Mouse (Mus musculus) neural tube, embryonic 12.5 days (tissue): Measurements from ENCODE around the gene Tti1. TPM values are rescaled to one million over a fixed set of nuclear protein-coding genes. Genes with fewer than 3 reads are reported as not detected.

Experiments
- ATAC-seq: fragments of 200-750 bp; cut with Nextera tagmentation; 2 replicates; pipeline ENCODE4 v1.8.0; 2017; ENCODE audit warnings: low read depth, mild to moderate bottlenecking, moderate TSS enrichment, moderate library complexity; ENCODE audit not compliant: low FRiP score
- H3K27ac ChIP-seq: fragments of 300-500 bp; sonication (generic); 2 replicates; pipeline ENCODE4 v1.5.1; 2016
- H3K27me3 ChIP-seq: fragments of 300-500 bp; sonication (generic); replicated peaks from 2 replicates; pipeline ENCODE4 v1.6.1; 2016; ENCODE audit warnings: mild to moderate bottlenecking
- H3K36me3 ChIP-seq: fragments of 300-500 bp; sonication (generic); 2 replicates; pipeline ENCODE4 v1.6.1; 2016; ENCODE audit warnings: mild to moderate bottlenecking
- H3K4me1 ChIP-seq: fragments of 300-500 bp; sonication (generic); 2 replicates; pipeline ENCODE4 v1.6.1; 2016
- H3K4me2 ChIP-seq: fragments of 300-500 bp; sonication (generic); replicated peaks from 2 replicates; pipeline ENCODE4 v1.6.1; 2016; ENCODE audit warnings: mild to moderate bottlenecking
- H3K4me3 ChIP-seq: fragments of 300-500 bp; sonication (generic); 2 replicates; pipeline ENCODE4 v1.5.1; 2016
- H3K9ac ChIP-seq: fragments of 300-500 bp; sonication (generic); 2 replicates; pipeline ENCODE4 v1.6.1; 2016; ENCODE audit warnings: mild to moderate bottlenecking
- H3K9me3 ChIP-seq: fragments of 300-500 bp; sonication (generic); 2 replicates; pipeline ENCODE4 v1.6.1; 2016; ENCODE audit warnings: mild to moderate bottlenecking
- WGBS: fragments of 180-500 bp; shearing (Covaris S2); methylation state at CpG from one replicate; pipeline ENCODE4 v1.1.7; 2016; 5-methylcytosine and 5-hydroxymethylcytosine counted together
- polyA plus RNA-seq: library from polyadenylated mRNA; unstranded; fragments of >200 nt; fragmentation: Nextera tagmentation; extraction: Ambion mirVana; gene quantifications from 2 replicates; pipeline ENCODE4 v1.2.1, GENCODE M21; 2016

Gene Tti1
- polyA plus RNA-seq, 1 experiment from 2014 or later = 23.8 TPM

DNA sequence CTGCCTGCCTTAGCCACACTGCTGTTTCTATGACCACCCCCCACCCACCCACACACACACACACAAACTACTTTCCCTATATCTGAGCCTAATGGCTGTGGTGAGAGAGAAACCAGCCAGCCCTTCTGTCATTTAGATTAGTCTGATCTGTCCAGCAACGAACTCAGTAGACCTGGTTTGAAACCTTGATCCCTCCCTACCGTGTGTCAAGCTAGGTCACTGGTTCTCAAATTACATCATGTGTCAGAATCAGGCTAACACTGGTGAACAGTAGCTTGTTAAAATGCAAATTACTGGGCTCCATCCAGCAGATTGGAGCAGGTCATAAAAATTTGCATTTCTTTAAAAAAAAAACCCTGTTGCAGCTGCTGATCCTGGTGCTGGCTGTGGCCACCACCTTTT is 70.5 kb downstream of the Tti1 start:
- Histone ChIP-seq H3K9me3 (no peaks in the 10 kb centered on the region), H3K4me2 (no peak overlapping the region), H3K27ac (no peak overlapping the region), H3K27me3 (no peaks in the 10 kb centered on the region), H3K36me3 (no peaks in the 10 kb centered on the region), H3K4me1 (peaks cover 9% of the 10 kb centered on the region), H3K4me3 (no peak overlapping the region), H3K9ac (no peak overlapping the region)
- ATAC-seq = no peak
- WGBS = 2% methylated on average over 2 of the region's 2 CpGs

DNA sequence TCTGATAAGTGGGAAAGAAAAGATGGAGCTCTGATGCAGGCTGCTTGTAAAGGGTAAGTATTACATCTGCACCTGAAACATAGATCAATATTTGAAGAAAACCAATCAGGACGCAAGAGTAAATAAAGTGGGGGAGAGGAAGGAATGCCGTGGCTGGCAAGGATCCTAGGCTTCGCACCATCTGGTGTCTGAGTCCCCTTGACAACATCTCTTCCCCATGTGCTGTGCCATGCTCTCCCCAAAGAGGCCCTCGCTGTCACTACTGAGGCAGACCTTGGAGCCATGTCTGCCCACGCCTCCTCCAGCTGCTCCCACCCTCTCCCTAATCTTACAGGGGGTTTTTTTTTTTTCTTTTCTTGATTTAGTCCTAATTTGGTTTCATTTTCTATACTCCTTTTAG is 74.3 kb downstream of the Tti1 start:
- 75% methylated on average over 5 of the region's 5 CpGs for WGBS
- Histone ChIP-seq H3K4me3 (no peak overlapping the region), H3K9me3 (no peaks in the 10 kb centered on the region), H3K27me3 (no peaks in the 10 kb centered on the region), H3K27ac (no peak overlapping the region), H3K4me1 (peaks cover 9% of the 10 kb centered on the region), H3K36me3 (no peaks in the 10 kb centered on the region), H3K9ac (no peak overlapping the region), H3K4me2 (no peak overlapping the region)
- no peak for ATAC-seq

DNA sequence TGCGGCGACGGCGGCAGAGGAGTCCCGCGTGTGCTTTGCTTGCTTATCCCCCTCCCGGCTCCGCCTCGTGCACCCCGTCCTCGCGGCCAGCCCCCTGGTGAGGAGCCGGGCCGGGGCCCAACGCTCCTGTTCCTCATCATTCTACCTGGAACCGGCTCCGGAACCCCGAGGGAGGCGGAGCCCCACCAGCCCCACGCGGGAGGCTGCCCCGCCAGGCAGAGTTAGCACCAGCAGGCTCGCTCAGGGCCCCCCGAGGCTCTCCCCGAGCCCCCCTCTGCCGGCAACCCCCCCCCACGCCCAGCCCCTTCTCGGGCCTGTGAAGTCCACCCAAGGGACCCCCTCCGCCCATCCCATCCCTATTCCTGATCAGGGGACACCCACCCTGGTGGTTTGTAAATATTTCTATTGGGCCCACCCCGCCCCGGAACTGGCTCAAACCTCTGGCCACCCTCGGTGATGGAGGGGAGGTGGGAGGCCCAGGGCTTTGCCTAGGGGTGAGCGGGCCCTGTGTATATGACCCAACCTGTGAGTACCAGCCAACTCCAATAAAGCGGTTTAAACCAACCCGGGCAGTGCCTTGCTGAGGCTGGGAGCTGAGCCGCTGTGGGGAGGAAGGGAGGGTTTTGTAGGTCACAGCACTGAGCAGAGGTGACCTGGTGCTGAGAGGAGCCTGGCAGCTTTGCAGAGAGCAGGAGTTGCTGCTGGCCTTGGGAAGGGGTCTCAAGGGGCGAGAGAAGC is 83.9 kb downstream of the Tti1 start:
- peak overlapping the region; percentile 90 for H3K4me2 ChIP-seq
- peak overlapping the region; percentile 64 for H3K9ac ChIP-seq
- H3K27me3 ChIP-seq = peaks cover 30% of the 10 kb centered on the region
- H3K27ac ChIP-seq = no peak overlapping the region
- 10% methylated on average over 36 of the region's 37 CpGs for WGBS
- ATAC-seq = peak; percentile 38; the same call in 1 of the 2 replicates
- H3K36me3 ChIP-seq = no peaks in the 10 kb centered on the region
- H3K9me3 ChIP-seq = no peaks in the 10 kb centered on the region
- peaks cover 35% of the 10 kb centered on the region for H3K4me1 ChIP-seq
- H3K4me3 ChIP-seq = peak overlapping the region; percentile 44

DNA sequence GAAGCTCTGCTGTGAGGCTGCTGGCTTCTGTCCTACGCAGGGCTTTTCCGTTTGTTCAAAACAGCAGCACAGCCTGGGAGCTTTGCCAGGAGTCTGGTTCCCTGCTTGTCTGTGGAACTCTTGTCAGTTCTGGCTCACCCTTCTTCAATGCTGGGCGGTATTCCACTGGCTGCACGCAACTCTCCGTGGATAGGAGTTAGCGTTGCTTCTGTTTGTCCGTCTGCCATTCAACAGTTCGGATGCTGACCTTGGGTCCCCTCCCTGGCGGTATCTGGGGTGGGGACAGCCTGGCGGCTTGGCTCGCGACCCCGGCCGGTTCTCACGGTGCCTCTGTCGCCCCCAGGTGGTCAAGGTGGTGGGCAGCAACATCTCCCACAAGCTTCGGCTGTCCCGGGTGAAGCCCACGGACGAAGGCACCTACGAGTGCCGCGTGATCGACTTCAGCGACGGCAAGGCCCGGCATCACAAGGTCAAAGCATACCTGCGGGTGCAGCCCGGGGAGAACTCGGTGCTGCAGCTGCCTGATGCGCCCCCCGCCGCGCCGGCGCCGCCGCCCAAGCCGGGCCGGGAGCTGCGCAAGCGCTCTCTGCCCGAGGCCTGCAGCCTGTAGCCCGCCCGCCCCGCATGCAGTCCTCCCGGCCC is 84.6 kb downstream of the Tti1 start:
- H3K27ac ChIP-seq = peak overlapping the region; percentile 7; the same call in 1 of the 2 replicates

DNA sequence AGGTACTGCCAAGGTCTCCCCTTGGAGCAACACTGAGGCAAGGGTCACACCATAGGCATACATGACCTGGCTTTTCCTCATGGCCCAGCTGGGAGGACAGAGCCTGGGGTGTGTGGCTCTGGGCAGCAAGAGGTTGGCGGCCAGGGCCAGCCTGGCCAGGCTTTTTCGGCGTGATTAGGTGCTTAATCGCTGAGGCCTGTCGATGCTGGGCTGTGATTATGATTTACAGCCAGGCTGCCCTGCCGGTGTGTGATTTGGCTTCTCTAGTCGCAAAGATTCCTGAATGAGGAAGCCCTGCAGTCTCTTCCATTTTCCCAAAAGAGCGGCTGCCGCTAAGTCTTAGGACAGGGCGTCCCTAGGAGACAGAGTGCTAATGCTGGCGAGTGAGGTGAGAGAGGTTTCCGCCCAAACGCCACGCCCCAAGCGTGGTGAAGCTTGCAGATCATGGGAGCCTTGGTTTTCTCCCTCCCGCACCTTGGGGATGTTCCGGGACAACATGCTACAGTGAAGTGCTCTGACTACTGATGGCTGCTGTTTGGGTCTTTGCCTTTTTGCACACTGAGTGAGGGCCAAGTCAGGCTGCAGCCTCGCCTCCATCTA is 87.5 kb downstream of the Tti1 start:
- Histone ChIP-seq H3K9me3 (no peaks in the 10 kb centered on the region), H3K9ac (peak overlapping the region; percentile 17; the same call in 1 of the 2 replicates), H3K4me1 (peaks cover 35% of the 10 kb centered on the region), H3K27me3 (peaks cover 30% of the 10 kb centered on the region), H3K27ac (no peak overlapping the region), H3K36me3 (peaks cover 5% of the 10 kb centered on the region; the same call in 1 of the 2 replicates), H3K4me3 (no peak overlapping the region), H3K4me2 (peak overlapping the region; percentile 49)
- ATAC-seq = no peak
- WGBS = 5% methylated on average over 18 of the region's 18 CpGs

More for the DNA sequence above, 84.6 kb downstream of the Tti1 start:
- 1% methylated on average over 47 of the region's 47 CpGs for WGBS
- peak overlapping the region; percentile 90 for H3K4me2 ChIP-seq
- H3K9ac ChIP-seq = peak overlapping the region; percentile 64
- no peaks in the 10 kb centered on the region for H3K9me3 ChIP-seq
- peak overlapping the region; percentile 44 for H3K4me3 ChIP-seq
- no peaks in the 10 kb centered on the region for H3K36me3 ChIP-seq
- H3K4me1 ChIP-seq = peaks cover 35% of the 10 kb centered on the region
- H3K27me3 ChIP-seq = peaks cover 30% of the 10 kb centered on the region
- ATAC-seq = peak; percentile 75

DNA sequence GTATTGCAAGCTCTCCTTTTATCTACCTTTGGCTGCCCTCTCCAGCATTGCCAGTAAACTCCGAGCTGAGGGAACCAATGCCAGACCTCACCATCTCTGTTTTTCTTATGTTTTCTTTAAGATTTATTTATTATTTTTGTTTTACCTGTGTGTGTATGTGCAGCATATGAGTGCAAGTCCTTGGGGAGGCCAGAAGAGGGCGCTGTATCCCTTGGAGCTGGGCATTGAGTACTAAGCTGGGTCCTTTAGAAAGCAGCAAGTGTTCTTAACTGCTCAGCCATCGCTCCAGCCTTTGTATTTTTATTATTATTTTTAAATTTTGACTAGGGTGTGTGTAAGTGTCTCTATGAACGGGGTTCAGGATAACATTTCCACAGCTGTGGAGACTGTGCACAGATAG is 91.6 kb downstream of the Tti1 start:
- Histone ChIP-seq H3K27ac (no peak overlapping the region), H3K4me3 (no peak overlapping the region), H3K4me1 (peaks cover 22% of the 10 kb centered on the region), H3K36me3 (peaks cover 5% of the 10 kb centered on the region; the same call in 1 of the 2 replicates), H3K27me3 (peaks cover 22% of the 10 kb centered on the region), H3K9ac (no peak overlapping the region), H3K9me3 (no peaks in the 10 kb centered on the region), H3K4me2 (no peak overlapping the region)
- 81% methylated on average over 4 of the region's 4 CpGs for WGBS
- no peak for ATAC-seq

DNA sequence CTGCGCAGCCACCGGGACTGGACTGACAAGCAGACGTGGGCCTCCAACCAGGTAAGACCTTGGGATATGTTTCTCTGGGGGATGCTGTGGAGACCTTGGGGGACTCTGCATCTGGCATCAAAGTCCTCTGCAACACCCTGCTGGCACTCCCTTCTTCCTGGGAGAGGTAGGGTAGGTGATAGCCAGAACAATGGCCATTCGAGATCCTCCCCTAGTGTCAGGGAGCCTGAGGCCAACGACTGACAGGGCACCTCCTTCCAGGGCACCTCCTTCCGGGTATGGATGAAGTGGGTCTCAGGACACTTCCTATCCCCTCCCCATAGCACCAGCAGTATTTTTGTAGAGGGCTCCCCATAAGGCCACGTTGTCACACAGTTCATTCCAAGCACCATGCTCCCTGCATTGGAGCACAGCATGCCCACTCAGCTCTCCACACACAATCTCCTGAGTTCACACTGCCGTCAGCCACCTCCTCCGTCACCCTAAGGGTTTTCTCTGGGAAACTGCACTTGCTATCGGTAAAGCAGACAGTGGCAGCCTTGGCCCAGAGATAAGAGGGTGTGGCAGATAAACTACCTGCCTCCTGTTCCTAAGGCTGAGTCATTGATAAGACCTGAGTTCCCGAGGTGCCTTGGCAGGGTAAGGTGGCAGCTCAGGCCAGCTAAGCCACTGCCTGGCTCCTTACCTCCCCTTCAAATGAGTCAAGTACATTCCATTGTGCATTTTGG is 92.6 kb downstream of the Tti1 start:
- H3K4me2 ChIP-seq = no peak overlapping the region
- no peak overlapping the region for H3K27ac ChIP-seq
- peaks cover 5% of the 10 kb centered on the region; the same call in 1 of the 2 replicates for H3K36me3 ChIP-seq
- WGBS = 80% methylated on average over 11 of the region's 11 CpGs
- H3K9me3 ChIP-seq = no peaks in the 10 kb centered on the region
- H3K9ac ChIP-seq = no peak overlapping the region
- ATAC-seq = no peak
- H3K4me1 ChIP-seq = peaks cover 12% of the 10 kb centered on the region
- H3K4me3 ChIP-seq = no peak overlapping the region
- peaks cover 11% of the 10 kb centered on the region for H3K27me3 ChIP-seq

DNA sequence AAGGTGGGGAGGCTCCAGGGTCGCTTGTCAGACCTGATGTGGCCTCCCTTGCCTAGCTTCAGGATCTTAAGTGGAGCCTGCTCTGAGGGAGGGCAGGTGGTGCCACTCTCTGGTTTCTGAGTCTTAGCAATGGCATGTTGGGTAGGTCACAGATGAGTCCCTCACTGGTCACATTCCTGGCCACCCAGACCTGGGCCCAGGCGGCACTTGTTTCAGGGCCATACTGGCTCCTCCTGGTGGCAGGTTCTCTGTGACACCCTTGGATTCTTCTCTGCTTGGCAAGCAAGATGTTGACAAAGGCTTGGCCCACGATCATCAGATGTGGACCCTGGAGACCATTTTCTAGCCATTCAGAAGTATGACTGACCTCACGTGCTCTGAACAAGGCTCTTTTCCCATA is 95.6 kb downstream of the Tti1 start:
- WGBS = 85% methylated on average over 4 of the region's 4 CpGs
- Histone ChIP-seq H3K9ac (no peak overlapping the region), H3K4me1 (peaks cover 24% of the 10 kb centered on the region), H3K4me2 (no peak overlapping the region), H3K27me3 (no peaks in the 10 kb centered on the region; the same call in 1 of the 2 replicates), H3K4me3 (no peak overlapping the region), H3K9me3 (no peaks in the 10 kb centered on the region), H3K36me3 (peaks cover 5% of the 10 kb centered on the region; the same call in 1 of the 2 replicates), H3K27ac (no peak overlapping the region)
- ATAC-seq = no peak

Other genes starting within 250 kb of the Tti1 start
- 21.8 and 23.2 TPM in 2 replicates for gene Vstm2l, start 113.8 kb downstream of the Tti1 start, polyA plus RNA-seq
- 45.5 and 48.7 TPM in 2 replicates for gene Rprd1b, start 64 bp upstream of the Tti1 start, polyA plus RNA-seq
- 11.8 and 12.3 TPM in 2 replicates for gene Tgm2, start 118.0 kb upstream of the Tti1 start, polyA plus RNA-seq
- 5.0 and 5.1 TPM in 2 replicates for gene D630003M21Rik, start 200.8 kb upstream of the Tti1 start, polyA plus RNA-seq
- not detected in 2 replicates for gene Bpi, start 229.7 kb upstream of the Tti1 start, polyA plus RNA-seq